In genomic region chr4:144972948-144973720, GRCm38 (mm10) we compare ENCODE assay signal across 10 mouse cellular contexts.
A peak's percentile ranks its signal among the peaks of the same experiment; 100 is the strongest.
DNase-seq lines count a peak whose midpoint lies in the region; ATAC-seq and TF ChIP-seq lines count a peak whose summit lies in the region.
"Had no signal": no experiment of that assay in that cellular context is flagged by ENCODE, and none has a peak within 500 bp of the region (broad histone marks: within the 10 kb centered on the region; RNA-seq: fewer than 3 reads in every experiment).

No protein-coding gene starts in this region.

- 83% methylated on average over 6 of the region's 6 CpGs for WGBS in kidney, embryonic 16.5 days
- WGBS in cerebellum, adult 2 months, result 17% methylated on average over 6 of the region's 6 CpGs

- H3K27ac ChIP-seq in kidney, embryonic 16.5 days (ENCODE audit: low read length), result no peak overlapping the region
- H3K27ac ChIP-seq in cerebellum, adult 2 months (ENCODE audit: insufficient read depth, low read length), result peak overlapping the region; percentile 75; the same call in 1 of the 2 replicates

- intact Hi-C loops in heart, postnatal 36 days (cut with DNase I), result no loop called here

- no peak overlapping the region for H3K4me3 ChIP-seq in kidney, embryonic 16.5 days (ENCODE audit: low read length)
- H3K4me3 ChIP-seq in cerebellum, adult 2 months (replicated peaks; ENCODE audit: insufficient read depth, low read depth, low read length), result no peak overlapping the region

- no peak overlapping the region for H3K4me2 ChIP-seq in kidney, embryonic 16.5 days (replicated peaks; ENCODE audit: low read depth, low read length)

- TF ChIP-seq POLR2A in cerebellum, adult 2 months (IDR thresholded peaks at IDR 0.05; ENCODE audit: borderline replicate concordance, insufficient read depth, low read length), result no peak

- no peaks in the 10 kb centered on the region for H3K9me3 ChIP-seq in kidney, embryonic 16.5 days (ENCODE audit: low read length)

- peaks cover 18% of the 10 kb centered on the region for H3K4me1 ChIP-seq in kidney, embryonic 16.5 days (ENCODE audit: insufficient read depth, low read length)
- peaks cover 20% of the 10 kb centered on the region for H3K4me1 ChIP-seq in cerebellum, adult 2 months (ENCODE audit: control insufficient read depth, insufficient read depth, low read length)

- DNase-seq in kidney, adult 8-10 months, result peak; percentile 84 to 85
- DNase-seq in cerebellum, adult 2 months, result peak; percentile 78 to 87
- DNase-seq in kidney, postnatal 25 days, result peak; percentile 76 to 88
- DNase-seq in thymus, postnatal 25 days, result no peak
- no peak for DNase-seq in heart, postnatal 36 days
- no peak for DNase-seq in thymus, postnatal 10 days (ENCODE audit: low spot score in 2 of 2)
- DNase-seq: thymus, postnatal 4 days had no signal

- ATAC-seq in kidney, embryonic 16.5 days (ENCODE audit: low FRiP score, low TSS enrichment), result no peak
- peak; percentile 74 for ATAC-seq in activated CD4-positive, CD25-positive, alpha-beta regulatory T cell, adult 4 months
- ATAC-seq: Patski had no signal

- no peak overlapping the region for H3K9ac ChIP-seq in kidney, embryonic 16.5 days (replicated peaks; ENCODE audit: low read length)

- peaks cover 5% of the 10 kb centered on the region; the same call in 1 of the 2 replicates for H3K36me3 ChIP-seq in kidney, embryonic 16.5 days (ENCODE audit: insufficient read depth, low read length)

- H3K27me3 ChIP-seq in kidney, embryonic 16.5 days (ENCODE audit: insufficient read depth, low read length), result no peaks in the 10 kb centered on the region
- no peaks in the 10 kb centered on the region for H3K27me3 ChIP-seq in cerebellum, adult 2 months (ENCODE audit: control insufficient read depth, insufficient read depth, low read length)
- H3K27me3 ChIP-seq: Patski had no signal

- no peak for TF ChIP-seq CTCF in cerebellum, adult 2 months (IDR thresholded peaks at IDR 0.05; ENCODE audit: borderline replicate concordance, insufficient read depth, low read depth, low read length)

Comparison
In these comparisons a context has a peak if more than half of its experiments do, and no peak if none do; other contexts are left out.
1. DNase-seq: peak in kidney, adult 8-10 months (2 of 2), cerebellum, adult 2 months (2 of 2) and kidney, postnatal 25 days (2 of 2); none in thymus, postnatal 25 days (single experiment), heart, postnatal 36 days (0 of 2) and thymus, postnatal 10 days (0 of 2).